Mouse (Mus musculus) neural tube, embryonic 10.5 days (tissue): ENCODE measurements at regions not wholly inside any gene's neighbourhood (a gene's known extent, or its start where the extent isn't known, plus 50 kb on each side); places are given as distances from the start of the nearest gene placed in this dataset.
A peak's percentile ranks its signal among the peaks of the same experiment; 100 is the strongest.

ENCODE experiments used
- DNase-seq: peaks from one replicate; pipeline ENCODE4 v3.0.0-alpha.2; 2017; ENCODE audit warnings: low spot score; ENCODE audit errors: extremely low spot score

DNA sequence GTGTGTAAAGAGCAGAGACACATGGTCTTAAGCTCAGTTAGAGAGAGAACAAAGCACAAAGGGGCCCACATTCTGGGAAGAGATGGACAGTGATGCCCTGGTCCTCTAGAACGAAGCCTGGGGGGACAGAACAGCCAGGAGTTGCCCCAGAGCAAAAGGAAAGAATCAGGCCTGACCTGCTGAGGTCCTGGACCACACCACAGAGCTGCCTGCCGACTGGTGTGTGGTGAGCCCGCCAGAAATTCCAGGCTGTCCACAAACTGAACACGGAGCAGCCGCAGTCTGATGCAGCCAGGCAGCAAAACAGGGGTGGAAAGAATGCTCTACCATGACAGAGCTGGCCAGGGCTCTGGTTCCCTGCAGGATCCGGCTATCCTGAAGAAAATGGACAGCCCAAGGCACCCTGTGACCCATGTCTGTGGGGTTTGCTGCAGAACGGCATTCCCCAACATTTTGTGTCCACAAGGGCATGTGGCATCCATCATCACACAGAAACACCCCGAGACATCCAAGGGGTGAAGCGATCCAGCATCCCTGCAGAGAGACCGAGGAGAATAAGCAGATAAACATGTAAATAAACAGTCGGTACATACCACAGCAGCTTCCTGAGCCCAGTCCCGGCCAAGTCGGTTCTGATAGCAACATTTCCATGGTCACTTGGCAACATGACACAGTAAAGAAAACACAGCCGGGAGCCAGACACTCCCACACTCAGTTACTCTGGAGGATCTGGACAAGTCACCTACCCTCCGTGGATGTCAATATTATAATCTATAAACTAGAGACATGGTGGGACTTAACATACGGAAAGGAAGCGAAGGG, 65.3 kb upstream of the Pomp start:
- DNase-seq = peak; percentile 10

DNA sequence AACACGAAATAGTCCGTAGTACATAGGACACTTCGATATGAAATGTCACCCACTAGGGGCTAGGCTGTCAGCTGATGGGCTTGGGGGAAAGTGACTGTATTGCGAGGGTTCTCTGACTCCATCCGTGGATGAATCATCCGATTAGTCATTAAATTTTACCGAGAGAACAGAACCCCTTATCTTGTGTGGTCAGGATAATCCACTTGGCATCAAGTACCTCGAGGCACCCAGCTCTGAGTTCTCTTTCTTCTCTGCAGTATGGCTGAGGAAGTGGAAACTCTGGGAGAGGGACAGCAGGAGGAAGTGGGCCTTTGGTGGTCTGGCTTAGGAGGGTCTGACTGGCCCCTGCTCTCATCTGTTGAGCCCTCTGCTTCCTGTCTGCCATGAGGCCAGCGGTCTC, 67.2 kb upstream of the Pomp start:
- DNase-seq = peak; percentile 10

DNA sequence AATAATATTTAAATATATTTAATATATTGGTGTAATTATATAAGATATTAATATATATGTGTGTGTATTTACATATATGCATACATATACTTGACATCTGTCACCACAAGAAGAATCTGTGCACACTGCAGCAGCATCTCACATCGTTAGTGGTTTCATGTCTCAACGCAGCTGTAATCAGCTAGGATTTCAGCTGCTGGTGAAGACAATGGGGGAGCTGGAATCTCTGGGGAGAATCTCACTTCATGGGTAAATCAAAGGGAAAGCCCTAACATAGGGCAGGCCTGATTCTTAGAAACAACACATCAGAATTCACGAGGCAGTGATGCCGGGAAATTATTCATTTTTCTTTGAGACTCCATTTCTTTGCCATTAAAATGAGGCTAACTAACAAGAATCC, 66.8 kb upstream of the Flt1 start:
- peak; percentile 3 for DNase-seq

DNA sequence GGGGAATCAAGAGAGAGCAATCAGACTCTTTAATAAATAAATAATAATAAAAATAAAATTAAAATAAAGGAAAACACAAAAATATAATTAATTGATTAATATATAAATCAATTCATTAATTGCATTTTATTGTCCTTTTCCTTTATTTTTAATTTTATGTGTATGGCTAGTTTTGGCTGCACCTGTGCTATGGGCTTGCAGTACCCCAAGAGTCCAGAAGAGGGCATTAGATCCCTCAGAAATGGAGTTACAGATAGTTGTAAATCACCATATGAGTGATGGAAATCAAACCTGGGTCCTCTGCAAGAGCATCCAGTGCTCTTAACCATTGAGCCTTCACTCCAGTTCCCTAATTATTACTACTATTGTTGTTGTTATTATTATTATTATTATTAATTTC, 65.3 kb upstream of the Flt1 start:
- peak; percentile 5 for DNase-seq

DNA sequence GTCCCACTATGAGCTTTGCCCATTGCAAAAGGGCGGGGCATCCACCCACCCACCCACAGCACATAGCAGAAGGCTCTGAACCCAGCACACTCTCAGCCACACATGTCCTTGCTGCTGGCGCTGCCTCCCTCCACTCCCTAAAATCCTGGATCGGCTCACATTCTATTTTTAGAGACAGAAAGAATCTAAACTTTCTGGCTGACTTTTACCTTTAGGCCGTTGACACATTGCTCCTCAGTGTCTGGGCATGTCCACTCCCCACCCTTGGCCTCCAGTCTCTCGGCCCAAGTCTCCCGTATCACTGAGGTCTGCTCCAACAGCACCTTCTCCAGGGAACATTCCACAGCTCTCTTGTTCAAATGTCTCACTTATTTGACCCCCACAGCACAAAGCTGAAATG, 62.7 kb upstream of the Flt1 start:
- no peak for DNase-seq

DNA sequence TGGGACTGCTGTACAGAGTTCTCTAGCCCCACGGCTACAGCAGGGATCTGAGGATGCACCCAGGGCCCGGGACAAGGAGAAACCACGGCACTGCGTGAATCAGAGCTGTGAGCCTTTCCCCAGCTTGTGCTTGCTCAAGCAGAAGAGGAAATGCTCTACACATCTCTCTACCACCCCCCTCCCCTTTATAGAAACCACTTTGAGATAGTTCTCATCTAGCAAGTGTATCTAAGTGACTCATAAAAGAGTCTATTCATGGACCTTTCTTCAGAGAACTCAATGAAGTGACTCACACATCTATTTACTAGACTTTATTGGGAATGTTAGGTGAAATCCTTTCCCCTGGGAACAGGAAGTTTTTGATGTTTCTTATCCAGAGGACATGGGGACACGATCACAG, 61.0 kb upstream of the Flt1 start:
- DNase-seq = no peak

DNA sequence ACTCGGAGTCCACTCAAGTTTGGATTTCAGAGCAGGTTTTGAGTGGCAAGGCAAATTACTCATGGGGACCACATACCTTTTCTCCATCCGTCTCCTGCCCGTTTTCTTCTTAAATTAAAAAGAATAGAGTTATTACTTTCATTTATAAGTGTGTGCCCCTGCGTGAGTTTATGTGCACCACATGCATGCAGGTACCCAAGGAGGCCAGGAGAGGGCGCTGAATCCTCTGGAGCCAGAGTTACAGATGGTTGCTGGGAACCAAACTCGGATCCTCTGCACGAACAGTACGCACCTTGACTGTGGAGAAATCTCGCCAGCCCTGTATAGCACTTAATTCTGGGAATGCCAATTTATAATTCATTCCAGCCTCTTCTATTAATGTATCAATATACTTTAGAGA, 58.3 kb upstream of the Flt1 start:
- DNase-seq = no peak

DNA sequence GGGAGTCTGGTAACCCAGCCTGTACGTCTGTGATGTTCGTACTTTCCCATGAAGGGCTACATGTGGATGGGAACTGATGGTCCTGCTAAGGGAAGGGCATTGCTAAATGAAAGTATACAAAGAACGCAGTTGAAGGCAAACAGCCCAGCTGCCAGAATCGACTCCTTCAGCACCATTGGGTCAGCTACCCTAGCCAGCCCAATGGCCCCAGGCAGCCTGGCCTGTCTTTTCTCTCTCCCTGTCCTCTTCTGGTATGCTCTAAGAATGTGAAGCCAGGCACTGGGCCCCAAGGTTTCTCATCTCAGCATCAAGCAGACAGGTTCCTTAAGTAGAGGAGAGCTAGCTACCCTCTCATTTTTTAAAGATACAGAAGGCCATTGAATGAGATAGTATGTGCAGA, 57.7 kb upstream of the Flt1 start:
- DNase-seq = no peak

DNA sequence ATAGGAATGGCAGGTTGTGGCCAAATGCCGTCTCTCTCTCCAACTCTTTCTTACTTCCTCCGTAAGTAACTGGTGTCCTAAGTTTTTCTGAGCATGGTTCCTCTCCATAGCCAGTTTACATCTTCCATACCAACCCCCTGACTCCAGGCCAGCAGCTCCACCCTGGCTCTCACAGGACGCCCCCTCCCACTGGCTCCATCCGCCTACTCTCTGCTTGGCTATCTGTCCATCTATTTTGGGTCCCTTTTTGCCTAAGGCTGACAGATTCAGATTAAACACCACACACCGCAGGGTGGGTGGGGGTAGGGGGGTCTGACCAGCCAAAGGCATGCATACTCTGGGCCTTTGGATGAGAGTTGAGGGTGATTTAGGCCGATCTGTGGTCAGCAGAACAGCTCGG, 57.0 kb upstream of the Flt1 start:
- no peak for DNase-seq

DNA sequence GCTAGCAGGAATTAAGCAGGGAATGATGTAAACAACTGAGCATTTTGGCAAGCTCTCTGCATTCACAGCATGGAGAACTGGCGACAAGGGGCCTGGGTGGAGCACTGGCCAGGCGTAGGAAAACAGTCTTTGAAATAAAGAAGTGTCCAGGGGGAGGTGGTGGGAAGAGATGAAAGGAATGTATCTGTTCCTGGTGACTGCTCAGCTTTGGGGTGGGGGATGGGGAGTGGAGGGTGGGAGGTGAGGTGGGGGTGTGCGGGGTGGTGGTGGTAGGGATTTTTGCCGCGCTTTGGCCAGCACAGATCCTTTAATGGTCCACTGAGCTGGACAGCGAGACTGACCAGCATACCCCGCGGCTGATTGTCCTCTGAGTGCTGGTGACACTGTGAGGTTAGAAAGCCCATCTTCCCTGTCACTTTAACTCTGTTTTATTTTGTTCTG, 56.5 kb upstream of the Flt1 start:
- DNase-seq = no peak

DNA sequence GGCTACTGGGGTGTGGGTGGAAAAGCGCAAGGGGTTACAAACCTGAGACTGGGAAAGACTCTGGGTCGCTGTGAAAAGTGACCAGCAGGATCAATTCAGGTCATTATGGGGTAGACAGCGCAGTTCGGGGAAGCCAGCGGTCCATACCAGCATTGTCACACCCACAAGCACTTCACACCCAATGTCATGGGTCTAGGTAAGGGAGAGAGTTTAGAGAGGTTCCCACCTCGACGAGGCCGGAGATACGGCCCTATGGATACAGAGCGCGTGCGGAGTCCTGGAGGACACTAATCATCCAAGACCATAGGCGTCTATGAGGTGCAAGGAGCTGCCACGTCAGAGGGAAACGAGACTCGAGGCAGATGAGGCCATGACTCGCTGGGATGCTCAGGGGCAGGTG, 55.4 kb upstream of the Flt1 start:
- no peak for DNase-seq

DNA sequence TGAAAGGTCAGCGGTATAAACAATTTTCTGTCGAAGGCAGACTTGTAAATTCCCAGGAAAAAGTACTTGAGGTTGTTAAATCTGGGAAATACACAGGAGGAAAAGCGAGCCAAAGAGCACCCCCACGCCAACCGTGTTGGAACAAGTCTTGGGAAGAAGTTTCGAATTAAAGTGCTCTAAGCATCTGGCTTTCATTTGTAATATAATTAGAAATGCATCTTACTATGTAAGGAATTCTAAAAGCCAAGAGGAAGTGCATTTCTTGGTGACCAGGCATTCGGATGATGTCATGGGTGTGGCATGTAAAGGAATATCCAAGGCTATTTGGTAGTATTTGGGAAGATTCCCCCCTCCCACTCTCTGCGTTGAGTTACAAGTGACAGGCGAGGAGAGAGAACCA, 52.7 kb upstream of the Flt1 start:
- DNase-seq = no peak
